Mouse (Mus musculus) midbrain, embryonic 12.5 days (tissue): ENCODE measurements at regions not wholly inside any gene's neighbourhood (a gene's known extent, or its start where the extent isn't known, plus 50 kb on each side); places are given as distances from the start of the nearest gene placed in this dataset.

Experiments used
- ATAC-seq: fragments of 200-750 bp; cut with Nextera tagmentation; 2 replicates; pipeline ENCODE4 v1.8.0; 2017; ENCODE audit warnings: low read depth, moderate TSS enrichment, moderate library complexity; ENCODE audit not compliant: low FRiP score
- H3K27ac ChIP-seq: fragments of 300-500 bp; sonication (generic); replicated peaks from 2 replicates; pipeline ENCODE4 v1.5.1; 2016; ENCODE audit warnings: mild to moderate bottlenecking
- H3K27me3 ChIP-seq: fragments of 300-500 bp; sonication (generic); 2 replicates; pipeline ENCODE4 v1.6.1; 2016; ENCODE audit warnings: mild to moderate bottlenecking
- H3K36me3 ChIP-seq: fragments of 300-500 bp; sonication (generic); 2 replicates; pipeline ENCODE4 v1.6.1; 2016
- H3K4me1 ChIP-seq: fragments of 300-500 bp; sonication (generic); 2 replicates; pipeline ENCODE4 v1.6.1; 2016
- H3K4me2 ChIP-seq: fragments of 300-500 bp; sonication (generic); replicated peaks from 2 replicates; pipeline ENCODE4 v1.6.1; 2016; ENCODE audit warnings: mild to moderate bottlenecking, moderate library complexity
- H3K4me3 ChIP-seq: fragments of 300-500 bp; sonication (generic); 2 replicates; pipeline ENCODE4 v1.5.1; 2016; ENCODE audit warnings: mild to moderate bottlenecking
- H3K9ac ChIP-seq: fragments of 300-500 bp; sonication (generic); replicated peaks from 2 replicates; pipeline ENCODE4 v1.6.1; 2016; ENCODE audit warnings: mild to moderate bottlenecking, moderate library complexity
- H3K9me3 ChIP-seq: fragments of 300-500 bp; sonication (generic); 2 replicates; pipeline ENCODE4 v1.6.1; 2016; ENCODE audit warnings: mild to moderate bottlenecking
- WGBS: fragments of 180-500 bp; shearing (Covaris S2); methylation state at CpG from one replicate; pipeline ENCODE4 v1.1.7; 2016; 5-methylcytosine and 5-hydroxymethylcytosine counted together

GRCm38 (mm10) chr9:88049270-88049669, 277.7 kb upstream of the Nt5e start:
- Histone ChIP-seq H3K27me3 (no peaks in the 10 kb centered on the region), H3K27ac (no peak overlapping the region), H3K9me3 (no peaks in the 10 kb centered on the region), H3K36me3 (no peaks in the 10 kb centered on the region), H3K4me2 (no peak overlapping the region), H3K9ac (no peak overlapping the region), H3K4me1 (peaks cover 5% of the 10 kb centered on the region; the same call in 1 of the 2 replicates), H3K4me3 (no peak overlapping the region)
- peak; percentile 56; the same call in 1 of the 2 replicates for ATAC-seq
- WGBS, result 65% methylated on average over 13 of the region's 13 CpGs

- Histone ChIP-seq H3K4me3 (no peak overlapping the region), H3K4me1 (peaks cover 5% of the 10 kb centered on the region; the same call in 1 of the 2 replicates), H3K36me3 (no peaks in the 10 kb centered on the region), H3K4me2 (no peak overlapping the region), H3K9me3 (no peaks in the 10 kb centered on the region), H3K27me3 (no peaks in the 10 kb centered on the region), H3K27ac (no peak overlapping the region), H3K9ac (no peak overlapping the region)
- no peak for ATAC-seq
- WGBS, result 86% methylated on average over 4 of the region's 4 CpGs
Observed at GRCm38 (mm10) chr9:88049792-88050191, 277.2 kb upstream of the Nt5e start.

- 49% methylated on average over 4 of the region's 4 CpGs for WGBS
- Histone ChIP-seq H3K4me1 (0 out of 2 replicates have a peak, but pooled peaks cover 4% of the 10 kb centered on the region), H3K4me2 (no peak overlapping the region), H3K36me3 (no peaks in the 10 kb centered on the region), H3K27ac (no peak overlapping the region), H3K9me3 (no peaks in the 10 kb centered on the region), H3K27me3 (no peaks in the 10 kb centered on the region), H3K9ac (no peak overlapping the region), H3K4me3 (no peak overlapping the region)
- peak; percentile 68 for ATAC-seq
Observed at GRCm38 (mm10) chr9:88058551-88058950, 268.4 kb upstream of the Nt5e start.

GRCm38 (mm10) chr9:88059005-88059404, 268.0 kb upstream of the Nt5e start:
- Histone ChIP-seq H3K4me3 (no peak overlapping the region), H3K9ac (no peak overlapping the region), H3K36me3 (no peaks in the 10 kb centered on the region), H3K9me3 (no peaks in the 10 kb centered on the region), H3K27ac (no peak overlapping the region), H3K4me1 (peaks cover 7% of the 10 kb centered on the region), H3K27me3 (no peaks in the 10 kb centered on the region), H3K4me2 (no peak overlapping the region)
- peak; percentile 72 for ATAC-seq
- 74% methylated on average over 3 of the region's 3 CpGs for WGBS

- Histone ChIP-seq H3K4me3 (no peak overlapping the region), H3K4me1 (peaks cover 12% of the 10 kb centered on the region), H3K36me3 (no peaks in the 10 kb centered on the region), H3K9me3 (no peaks in the 10 kb centered on the region), H3K9ac (no peak overlapping the region), H3K27me3 (no peaks in the 10 kb centered on the region), H3K4me2 (no peak overlapping the region), H3K27ac (no peak overlapping the region)
- ATAC-seq, result peak; percentile 83
- WGBS, result 14% methylated on average over 3 of the region's 3 CpGs
Observed at GRCm38 (mm10) chr9:88063973-88064676, 262.9 kb upstream of the Nt5e start.

- no peaks in the 10 kb centered on the region for H3K9me3 ChIP-seq
- H3K4me2 ChIP-seq, result no peak overlapping the region
- no peak overlapping the region for H3K9ac ChIP-seq
- H3K27me3 ChIP-seq, result no peaks in the 10 kb centered on the region
- no peak overlapping the region for H3K27ac ChIP-seq
- 51% methylated on average over 4 of the region's 4 CpGs for WGBS
- no peak for ATAC-seq
- H3K4me1 ChIP-seq, result peaks cover 11% of the 10 kb centered on the region
- no peak overlapping the region for H3K4me3 ChIP-seq
- no peaks in the 10 kb centered on the region for H3K36me3 ChIP-seq
Observed at GRCm38 (mm10) chr9:88065057-88065456, 261.9 kb upstream of the Nt5e start.

GRCm38 (mm10) chr9:88065777-88066176, 261.2 kb upstream of the Nt5e start:
- H3K4me1 ChIP-seq, result peaks cover 11% of the 10 kb centered on the region
- H3K9me3 ChIP-seq, result no peaks in the 10 kb centered on the region
- ATAC-seq, result no peak

GRCm38 (mm10) chr9:88068322-88068721, 258.7 kb upstream of the Nt5e start:
- Histone ChIP-seq H3K9me3 (no peaks in the 10 kb centered on the region), H3K36me3 (no peaks in the 10 kb centered on the region), H3K27me3 (no peaks in the 10 kb centered on the region), H3K4me3 (no peak overlapping the region), H3K4me2 (no peak overlapping the region), H3K4me1 (peaks cover 11% of the 10 kb centered on the region), H3K27ac (no peak overlapping the region), H3K9ac (no peak overlapping the region)
- no peak for ATAC-seq
- 90% methylated on average over 8 of the region's 8 CpGs for whole genome bisulfite sequencing

More at GRCm38 (mm10) chr9:88065777-88066176, 261.2 kb upstream of the Nt5e start:
- no peak overlapping the region for H3K9ac ChIP-seq
- H3K4me3 ChIP-seq, result no peak overlapping the region
- H3K27me3 ChIP-seq, result no peaks in the 10 kb centered on the region
- H3K4me2 ChIP-seq, result no peak overlapping the region
- H3K36me3 ChIP-seq, result no peaks in the 10 kb centered on the region
- 85% methylated on average over 7 of the region's 7 CpGs for WGBS
- H3K27ac ChIP-seq, result no peak overlapping the region

- no peak overlapping the region for H3K9ac ChIP-seq
- no peaks in the 10 kb centered on the region for H3K36me3 ChIP-seq
- H3K27ac ChIP-seq, result no peak overlapping the region
- no peak overlapping the region for H3K4me3 ChIP-seq
- H3K4me2 ChIP-seq, result no peak overlapping the region
- no peaks in the 10 kb centered on the region for H3K9me3 ChIP-seq
- ATAC-seq, result no peak
- WGBS, result 75% methylated on average over 15 of the region's 15 CpGs
- peaks cover 10% of the 10 kb centered on the region for H3K4me1 ChIP-seq
- H3K27me3 ChIP-seq, result no peaks in the 10 kb centered on the region
Observed at GRCm38 (mm10) chr9:88068881-88069304, 258.1 kb upstream of the Nt5e start.

- Histone ChIP-seq H3K4me1 (peaks cover under 1% of the 10 kb centered on the region; the same call in 1 of the 2 replicates), H3K4me3 (no peak overlapping the region), H3K9ac (no peak overlapping the region), H3K27ac (no peak overlapping the region), H3K36me3 (no peaks in the 10 kb centered on the region), H3K27me3 (no peaks in the 10 kb centered on the region), H3K9me3 (no peaks in the 10 kb centered on the region), H3K4me2 (no peak overlapping the region)
- WGBS, result 85% methylated on average over 13 of the region's 13 CpGs
- no peak for ATAC-seq
Observed at GRCm38 (mm10) chr9:88069834-88070233, 257.2 kb upstream of the Nt5e start.

- no peaks in the 10 kb centered on the region for H3K27me3 ChIP-seq
- H3K4me3 ChIP-seq, result no peak overlapping the region
- no peak overlapping the region for H3K4me2 ChIP-seq
- H3K9me3 ChIP-seq, result no peaks in the 10 kb centered on the region
- H3K36me3 ChIP-seq, result no peaks in the 10 kb centered on the region
- H3K27ac ChIP-seq, result no peak overlapping the region
- no peak overlapping the region for H3K9ac ChIP-seq
- 12% methylated on average over 6 of the region's 6 CpGs for WGBS
- no peak for ATAC-seq
- no peaks in the 10 kb centered on the region for H3K4me1 ChIP-seq
Observed at GRCm38 (mm10) chr9:88073165-88073564, 253.8 kb upstream of the Nt5e start.

GRCm38 (mm10) chr9:88073579-88073978, 253.4 kb upstream of the Nt5e start:
- Histone ChIP-seq H3K9ac (no peak overlapping the region), H3K4me3 (no peak overlapping the region), H3K4me1 (no peaks in the 10 kb centered on the region), H3K9me3 (no peaks in the 10 kb centered on the region), H3K36me3 (no peaks in the 10 kb centered on the region), H3K27ac (no peak overlapping the region), H3K4me2 (no peak overlapping the region), H3K27me3 (no peaks in the 10 kb centered on the region)
- ATAC-seq, result no peak
- 85% methylated on average over 7 of the region's 7 CpGs for WGBS
